Mouse (Mus musculus): ENCODE data around the gene Rad9a. TPM values are rescaled to one million over a fixed set of nuclear protein-coding genes. Genes with fewer than 3 reads are reported as not detected.

The Rad9a gene
- total RNA-seq, 2 experiments from 2014 or later, result 6.1 to 10.8 TPM

DNA sequence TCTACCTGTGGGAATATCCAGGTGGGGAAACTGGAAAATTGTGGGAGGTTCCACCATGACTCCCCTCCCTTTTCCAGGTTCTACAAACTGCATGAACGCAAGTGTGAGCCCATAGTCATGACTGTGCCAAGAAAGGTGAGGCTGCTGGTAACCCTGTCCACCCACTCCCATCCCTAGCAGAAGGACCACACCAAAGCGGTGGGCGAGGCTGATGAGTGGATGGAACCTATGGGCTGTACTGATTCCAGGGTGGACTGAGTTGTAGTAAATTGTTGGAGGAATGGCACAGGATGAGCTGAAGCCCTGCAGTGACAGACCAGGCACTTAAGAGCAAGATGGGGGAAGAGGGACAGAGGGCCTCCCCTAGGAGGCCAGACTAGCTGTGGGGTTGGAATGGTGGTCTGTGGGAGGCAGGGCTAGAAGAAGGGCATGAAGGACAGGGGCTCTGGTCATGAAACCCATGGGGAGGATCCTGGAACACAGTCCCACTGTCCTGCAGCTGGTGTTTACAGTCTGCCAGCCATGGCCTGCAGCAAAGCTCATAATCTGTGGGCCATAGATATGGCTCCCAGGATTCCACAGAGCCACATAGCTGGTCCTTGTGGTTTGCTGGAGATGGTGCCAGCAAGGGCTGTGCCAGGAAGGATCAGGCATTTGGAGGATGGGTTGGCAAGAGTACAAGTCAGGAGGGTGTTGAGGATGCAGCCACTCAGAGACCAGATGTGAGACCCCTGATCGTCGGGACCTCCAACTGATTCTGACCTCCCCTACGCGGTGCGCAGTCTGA is 48.8 kb downstream of the Rad9a start:
- intact Hi-C loops (cut with DNase I), result no loop called here
- DNase-seq (ENCODE audit: low spot score in 2 of 2), result no peak

DNA sequence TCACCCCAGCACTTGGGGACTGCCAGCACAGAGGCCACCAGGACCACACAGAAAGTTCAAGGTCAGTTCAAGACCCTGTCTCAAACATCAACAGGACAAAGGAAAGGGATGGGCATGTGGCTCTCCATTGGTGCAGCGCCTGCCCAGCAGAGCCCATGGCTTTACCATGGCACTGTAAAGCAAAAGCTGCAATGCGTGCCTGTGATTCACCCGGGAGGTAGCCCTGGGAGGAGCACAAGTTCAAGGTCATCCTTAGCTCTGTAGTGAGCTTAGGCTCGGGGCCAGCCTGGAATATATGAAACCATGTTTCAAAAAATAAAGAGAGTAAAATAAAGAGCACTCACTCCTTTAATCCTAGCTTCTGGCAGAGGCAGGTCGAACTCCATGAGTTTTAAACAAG is 49.6 kb downstream of the Rad9a start:
- no peak for DNase-seq (ENCODE audit: low spot score in 2 of 2)
- intact Hi-C loops (cut with DNase I), result no loop called here

DNA sequence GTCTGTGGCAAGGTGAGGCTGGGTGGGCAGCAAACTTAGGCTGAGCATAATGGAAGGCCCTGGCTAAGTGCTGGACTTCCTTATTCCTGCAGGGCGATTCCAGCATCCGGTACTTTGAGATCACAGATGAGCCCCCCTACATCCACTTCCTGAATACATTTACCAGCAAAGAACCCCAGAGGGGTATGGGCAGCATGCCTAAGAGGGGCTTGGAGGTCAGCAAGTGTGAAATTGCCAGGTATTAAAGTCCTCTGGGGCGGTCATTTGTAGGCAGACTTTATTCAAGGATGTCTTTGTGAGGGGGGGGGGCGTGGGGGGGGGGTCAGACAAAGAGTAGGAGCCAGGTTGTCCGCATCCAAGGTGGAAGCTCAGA is 50.0 kb downstream of the Rad9a start:
- DNase-seq (ENCODE audit: low spot score in 2 of 2), result no peak
- intact Hi-C loops (cut with DNase I), result no loop called here

DNA sequence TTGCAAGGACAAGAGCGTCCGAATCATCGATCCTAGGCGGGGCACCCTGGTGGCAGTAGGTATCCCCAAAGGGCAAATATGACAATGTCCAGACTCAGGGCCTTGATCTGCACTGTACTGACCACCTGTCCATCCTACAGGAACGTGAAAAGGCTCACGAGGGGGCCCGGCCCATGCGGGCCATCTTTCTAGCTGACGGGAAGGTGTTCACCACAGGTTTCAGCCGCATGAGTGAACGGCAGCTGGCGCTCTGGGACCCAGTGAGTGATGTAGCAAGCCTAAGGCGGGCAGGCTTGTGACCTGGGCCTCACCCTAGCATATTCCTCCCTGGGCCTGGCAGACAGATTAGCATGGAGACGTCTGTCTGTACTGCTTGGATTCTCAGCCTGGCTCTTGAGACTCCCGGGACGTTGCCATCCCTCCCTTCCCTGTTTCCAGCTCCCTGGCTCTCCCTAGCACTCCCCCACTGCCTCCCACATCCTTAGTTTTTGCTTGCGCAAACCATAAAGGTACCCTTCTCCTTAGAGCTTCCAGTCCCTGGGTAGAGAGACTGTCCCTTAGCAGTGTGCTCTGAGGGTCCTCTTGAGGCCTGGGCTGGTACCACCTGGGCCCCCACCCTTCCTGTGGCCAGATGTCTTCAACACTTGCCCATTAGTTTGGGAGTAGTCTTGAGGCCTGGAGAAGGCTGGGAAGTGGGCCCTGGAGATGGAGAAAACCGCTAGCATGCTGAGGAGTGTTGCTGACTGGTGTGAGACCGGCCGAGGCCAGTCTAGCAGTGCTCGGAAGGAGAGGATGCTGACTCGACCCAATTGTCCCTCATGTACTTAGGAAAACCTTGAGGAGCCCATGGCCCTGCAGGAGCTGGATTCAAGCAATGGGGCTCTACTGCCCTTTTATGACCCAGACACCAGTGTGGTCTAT is 50.6 kb downstream of the Rad9a start:
- intact Hi-C loops (cut with DNase I), result no loop called here
- no peak for DNase-seq (ENCODE audit: low spot score in 2 of 2)

DNA sequence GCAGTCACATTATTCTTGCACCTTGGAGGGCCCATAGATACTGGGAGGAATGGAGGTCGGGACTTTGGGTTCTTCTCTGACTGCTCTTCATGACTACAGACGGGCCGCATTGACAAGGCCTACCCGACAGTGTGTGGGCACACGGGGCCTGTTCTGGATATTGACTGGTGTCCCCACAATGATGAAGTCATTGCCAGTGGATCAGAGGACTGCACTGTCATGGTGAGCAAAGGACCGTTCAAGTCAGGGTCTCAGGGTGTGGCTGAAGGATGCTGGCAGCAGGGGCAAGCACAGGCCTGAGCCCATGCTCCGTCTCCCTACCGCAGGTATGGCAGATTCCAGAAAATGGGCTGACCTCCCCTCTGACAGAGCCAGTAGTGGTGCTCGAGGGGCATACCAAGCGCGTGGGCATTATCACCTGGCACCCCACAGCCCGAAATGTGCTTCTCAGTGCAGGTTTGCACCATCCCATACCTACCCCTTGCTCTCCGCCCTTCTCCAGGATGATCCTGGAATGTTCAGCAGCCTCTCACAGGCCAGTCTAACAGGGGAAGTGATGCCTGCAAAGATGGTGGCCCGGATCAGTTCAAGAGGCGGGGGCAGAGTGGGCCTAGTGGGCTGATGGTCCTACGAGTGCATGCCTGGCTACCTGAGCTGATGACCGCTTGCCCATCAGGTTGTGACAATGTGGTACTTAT is 51.5 kb downstream of the Rad9a start:
- DNase-seq (ENCODE audit: low spot score in 2 of 2), result no peak
- intact Hi-C loops (cut with DNase I), result loop anchor here (2.0 kb wide), 1 partner anchor 13 kb away; the partner anchor contains the start of gene Rps6kb2

DNA sequence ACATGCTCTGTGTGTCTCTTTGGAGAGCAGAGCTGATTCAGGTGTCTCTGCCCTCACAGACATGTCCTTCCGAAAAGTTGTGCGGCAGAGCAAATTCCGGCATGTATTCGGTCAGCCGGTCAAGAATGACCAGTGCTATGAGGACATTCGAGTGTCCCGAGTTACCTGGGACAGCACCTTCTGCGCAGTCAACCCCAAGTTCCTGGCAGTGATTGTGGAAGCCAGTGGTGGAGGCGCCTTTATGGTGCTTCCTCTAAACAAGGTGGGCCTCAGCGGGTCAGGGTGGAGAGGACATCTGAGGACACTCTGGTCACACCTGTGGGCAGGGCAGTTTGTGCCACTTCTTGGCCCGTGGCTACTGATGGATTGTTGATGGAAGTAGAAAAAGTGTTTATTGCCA is 52.2 kb downstream of the Rad9a start:
- no peak for DNase-seq (ENCODE audit: low spot score in 2 of 2)
- intact Hi-C loops (cut with DNase I), result loop anchor here (2.0 kb wide), 1 partner anchor 14 kb away; the partner anchor contains the start of gene Rps6kb2

DNA sequence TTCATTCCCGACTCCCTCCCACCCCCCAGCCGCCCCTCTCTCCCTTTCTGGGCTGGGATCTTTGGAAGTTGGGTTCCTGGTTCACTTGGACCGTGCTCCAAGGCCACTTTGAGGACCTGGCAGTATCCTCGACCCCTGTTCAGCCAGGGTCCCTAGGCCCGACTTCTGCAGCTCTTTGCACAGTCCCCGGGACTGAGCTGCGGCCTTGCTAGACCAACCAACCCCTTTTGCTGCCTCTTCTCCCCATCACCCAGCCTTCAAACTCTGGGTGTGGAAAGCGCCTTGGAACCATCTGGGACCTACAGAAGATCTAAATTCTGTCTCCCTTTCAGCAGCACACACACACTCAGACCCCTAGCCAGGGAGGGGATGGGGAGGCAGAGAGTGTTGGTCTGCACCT is 52.6 kb downstream of the Rad9a start:
- DNase-seq (ENCODE audit: low spot score in 2 of 2), result no peak

DNA sequence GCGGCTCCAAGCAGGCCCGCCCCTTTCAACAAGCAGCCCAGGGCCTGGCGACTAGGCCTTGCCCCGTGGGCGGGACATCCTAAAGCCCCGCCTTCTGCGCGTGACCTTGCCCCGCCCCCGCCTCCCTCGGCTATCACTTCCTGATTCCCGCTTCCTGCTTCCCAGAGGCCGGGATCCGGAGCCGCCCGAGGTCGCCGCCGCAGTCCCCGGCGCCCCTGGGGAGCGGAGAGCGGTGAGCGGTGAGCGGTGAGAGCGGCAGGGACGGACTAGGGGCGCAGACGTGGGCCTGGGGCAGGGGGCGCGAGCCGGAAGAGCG is 53.0 kb downstream of the Rad9a start, which contains the start of gene Coro1b:
Gene Coro1b (plus strand): TSS at position 129 of the 316 bp plus-strand sequence.
- DNase-seq (ENCODE audit: low spot score in 2 of 2), result peak; percentile 91 to 93
- intact Hi-C loops (cut with DNase I), result loop anchor here (2.0 kb wide), 1 partner anchor 14 kb away; the partner anchor contains the start of gene Rps6kb2

More for the DNA sequence above, 52.6 kb downstream of the Rad9a start:
- intact Hi-C loops (cut with DNase I), result loop anchor here (2.0 kb wide), 1 partner anchor 14 kb away; the partner anchor contains the start of gene Rps6kb2

DNA sequence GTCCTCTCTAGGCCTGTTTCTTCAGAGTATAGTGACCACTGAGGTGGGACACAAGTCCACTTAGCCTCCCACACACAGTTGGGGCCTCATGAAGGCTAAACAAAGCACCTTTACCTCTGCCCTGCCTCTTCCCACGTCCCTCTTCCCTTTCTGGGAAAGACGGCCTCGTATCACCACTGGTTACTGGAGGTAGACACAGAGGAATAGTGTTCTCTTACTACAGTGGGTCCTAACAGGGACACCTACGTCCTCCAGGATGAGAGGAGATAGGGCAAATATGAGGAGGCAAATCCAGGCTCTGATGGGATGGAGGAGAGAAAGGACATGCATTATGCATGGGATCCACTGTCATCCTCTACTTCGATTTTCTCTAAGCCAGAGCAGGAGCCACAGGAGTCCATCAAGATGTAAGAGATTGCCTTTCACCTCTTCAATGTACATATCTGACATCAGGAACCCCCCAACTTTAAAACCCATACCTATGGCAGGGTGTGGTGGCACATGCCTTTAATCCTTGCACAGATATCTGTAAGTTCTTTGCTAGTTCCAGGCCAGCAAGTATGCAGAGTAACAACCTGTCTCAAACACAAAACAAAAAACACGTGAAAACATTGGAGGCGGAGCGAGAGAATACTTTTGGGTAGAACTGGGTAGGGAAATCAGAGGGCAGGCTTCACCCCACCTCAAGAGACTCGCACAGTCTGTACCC is 53.5 kb downstream of the Rad9a start:
- no peak for DNase-seq (ENCODE audit: low spot score in 2 of 2)
- intact Hi-C loops (cut with DNase I), result loop anchor here (2.0 kb wide), 1 partner anchor 15 kb away; the partner anchor contains the start of gene Rps6kb2

DNA sequence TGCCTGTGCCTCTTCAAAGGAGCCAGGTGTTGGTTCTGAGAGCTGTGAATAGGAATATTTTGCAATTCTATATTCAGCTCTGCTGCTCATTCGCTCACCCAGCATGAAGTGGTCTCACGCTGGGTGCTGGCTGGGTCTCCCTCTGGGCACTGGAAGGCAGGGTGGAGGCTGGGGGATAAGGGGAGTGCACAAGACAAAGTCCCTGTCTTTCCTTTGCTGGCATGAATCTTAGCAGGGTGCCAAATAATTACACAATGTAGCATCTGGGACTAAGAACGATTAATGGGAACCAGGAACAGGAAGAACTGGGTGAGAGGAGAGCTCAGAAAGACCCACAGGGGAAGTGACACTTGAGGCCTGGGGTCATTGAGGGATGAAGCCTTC is 54.4 kb downstream of the Rad9a start:
- DNase-seq (ENCODE audit: low spot score in 2 of 2), result no peak
- intact Hi-C loops (cut with DNase I), result no loop called here

DNA sequence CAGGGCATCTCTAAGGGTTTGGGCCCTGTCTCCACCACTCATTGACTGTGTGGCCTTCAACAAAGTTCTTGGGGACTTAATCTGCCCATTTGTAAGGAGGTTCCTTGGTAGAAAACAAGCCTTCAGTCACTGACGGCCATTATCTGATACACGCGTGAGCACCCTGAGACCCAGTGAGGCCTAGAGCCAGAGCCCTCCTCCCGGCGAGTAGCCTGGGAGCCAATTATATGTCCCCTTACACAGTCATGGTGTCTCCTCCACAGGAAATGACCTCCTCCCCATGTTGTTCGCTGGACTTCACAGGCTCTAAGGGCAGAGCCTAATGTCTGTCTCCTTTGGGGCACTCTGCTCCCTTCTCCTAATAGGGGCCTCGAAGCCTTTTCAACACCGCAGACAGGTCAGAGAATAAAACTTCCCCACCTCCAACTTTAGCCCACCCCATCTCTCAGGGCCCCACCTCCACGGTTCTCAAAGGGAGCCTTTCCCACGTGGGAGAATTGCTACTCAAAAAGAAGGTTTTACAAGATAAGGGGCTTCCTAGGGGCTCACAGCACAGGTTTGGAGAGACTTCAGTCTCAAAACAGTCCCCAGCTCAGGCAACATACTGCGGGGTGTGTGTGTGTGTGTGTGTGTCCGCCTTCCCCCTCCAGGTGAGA is 55.0 kb downstream of the Rad9a start:
- intact Hi-C loops (cut with DNase I), result no loop called here
- DNase-seq (ENCODE audit: low spot score in 2 of 2), result no peak

DNA sequence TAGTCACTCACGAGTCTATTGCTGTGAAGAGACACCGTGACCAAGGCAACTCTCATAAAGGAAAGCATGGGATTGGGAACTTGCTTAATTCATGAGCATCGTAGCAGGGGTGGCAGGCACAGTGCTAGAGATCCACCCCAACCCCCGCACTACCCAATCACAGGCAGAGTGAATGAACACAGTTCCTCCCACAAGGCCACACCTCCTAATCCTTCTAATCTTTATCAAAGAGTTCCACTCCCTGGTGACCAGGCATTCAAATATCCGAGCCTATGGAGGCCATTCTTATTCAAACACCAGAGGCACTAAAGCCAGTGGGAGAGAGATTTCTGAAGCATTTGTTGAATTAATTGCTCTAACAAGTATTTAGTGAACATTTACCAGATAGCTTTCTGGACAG is 55.5 kb downstream of the Rad9a start:
- DNase-seq (ENCODE audit: low spot score in 2 of 2), result no peak
- intact Hi-C loops (cut with DNase I), result no loop called here

Small RNAs within 50 kb of the gene (microRNA-seq; reads per million reads assigned to microRNA genes)
- gene Gm26115, result not detected

Other genes with a start within 250 kb of the Rad9a start
- gene Aldh3b3, start 243.0 kb downstream of the Rad9a start, total RNA-seq (2021), result under 1 TPM in 1 of 2 experiments, not detected in 1; 0.27 TPM
- 1 to 10 TPM; 1.0 to 1.4 TPM for gene Aldh3b2, start 229.3 kb downstream of the Rad9a start, total RNA-seq (2021)
- 1 to 10 TPM; 2.0 to 2.7 TPM for gene Acy3, start 215.1 kb downstream of the Rad9a start, total RNA-seq (2021)
- gene Tbx10, start 208.9 kb downstream of the Rad9a start, total RNA-seq (2021), result not detected
- 10 to 100 TPM in 1 of 2 experiments, 1 to 10 TPM in 1; 8.8 to 13.3 TPM for gene Nudt8, start 201.1 kb downstream of the Rad9a start, total RNA-seq (2021)
- gene Gm49405, start 201.0 kb downstream of the Rad9a start, total RNA-seq (2021), result 1 to 10 TPM; 1.2 to 1.8 TPM
- 1 to 10 TPM; 2.7 to 6.8 TPM for gene Doc2g, start 198.3 kb downstream of the Rad9a start, total RNA-seq (2021)
- gene Ndufv1, start 188.9 kb downstream of the Rad9a start, total RNA-seq (2021), result 100 to 1,000 TPM; 226 to 259 TPM
- 100 to 1,000 TPM; 301 to 332 TPM for gene Gstp1, start 163.7 kb downstream of the Rad9a start, total RNA-seq (2021)
- gene Gstp2, start 155.6 kb downstream of the Rad9a start, total RNA-seq (2021), result 10 to 100 TPM; 33.9 to 45.2 TPM
- not detected for gene Gstp3, start 142.1 kb downstream of the Rad9a start, total RNA-seq (2021)
- gene Cabp2, start 120.1 kb downstream of the Rad9a start, total RNA-seq (2021), result not detected
- 10 to 100 TPM; 28.8 to 34.1 TPM for gene Cdk2ap2, start 104.5 kb downstream of the Rad9a start, total RNA-seq (2021)
- gene Pitpnm1, start 101.7 kb downstream of the Rad9a start, total RNA-seq (2021), result 100 to 1,000 TPM; 202 to 203 TPM
- gene Aip, start 75.8 kb downstream of the Rad9a start, total RNA-seq (2021), result 100 to 1,000 TPM; 106 to 133 TPM
- not detected for gene Gpr152, start 61.9 kb downstream of the Rad9a start, total RNA-seq (2021)
- gene Cabp4, start 57.6 kb downstream of the Rad9a start, total RNA-seq (2021), result not detected
- gene Coro1b, start 53.0 kb downstream of the Rad9a start, total RNA-seq (2021), result 10 to 100 TPM; 75.7 to 81.1 TPM
- 1 to 10 TPM; 1.3 to 1.8 TPM for gene Ptprcap, start 48.1 kb downstream of the Rad9a start, total RNA-seq (2021)
- 10 to 100 TPM; 27.8 to 43.1 TPM for gene Rps6kb2, start 38.3 kb downstream of the Rad9a start, total RNA-seq (2021)
- gene Carns1, start 26.2 kb downstream of the Rad9a start, total RNA-seq (2021), result 1 to 10 TPM; 5.5 to 7.8 TPM
- 1 to 10 TPM; 1.5 to 1.9 TPM for gene Tbc1d10c, start 10.4 kb downstream of the Rad9a start, total RNA-seq (2021)
- gene Ppp1ca, start 9.6 kb downstream of the Rad9a start, total RNA-seq (2021), result 100 to 1,000 TPM; 292 to 320 TPM
- gene Clcf1, start 12.6 kb upstream of the Rad9a start, total RNA-seq (2021), result 1 to 10 TPM in 1 of 2 experiments, under 1 TPM in 1; 0.84 to 1.2 TPM
- not detected for gene AC109138.7, start 12.7 kb upstream of the Rad9a start, total RNA-seq (2021)
- gene Pold4, start 30.2 kb upstream of the Rad9a start, total RNA-seq (2021), result 10 to 100 TPM; 15.9 to 17.8 TPM
- 10 to 100 TPM; 41.1 to 65.6 TPM for gene Ssh3, start 67.5 kb upstream of the Rad9a start, total RNA-seq (2021)
- gene Ankrd13d, start 81.5 kb upstream of the Rad9a start, total RNA-seq (2021), result 10 to 100 TPM; 69.7 to 72.3 TPM
- gene Grk2, start 104.6 kb upstream of the Rad9a start, total RNA-seq (2021), result 100 to 1,000 TPM; 223 to 239 TPM
- gene Kdm2a, start 196.6 kb upstream of the Rad9a start, total RNA-seq (2021), result 10 to 100 TPM; 66.6 to 82.6 TPM
- gene Rhod, start 237.8 kb upstream of the Rad9a start, total RNA-seq (2021), result under 1 TPM; 0.32 to 0.86 TPM